Mouse (Mus musculus): ENCODE data around the gene Klf11.

Gene Klf11

DNA sequence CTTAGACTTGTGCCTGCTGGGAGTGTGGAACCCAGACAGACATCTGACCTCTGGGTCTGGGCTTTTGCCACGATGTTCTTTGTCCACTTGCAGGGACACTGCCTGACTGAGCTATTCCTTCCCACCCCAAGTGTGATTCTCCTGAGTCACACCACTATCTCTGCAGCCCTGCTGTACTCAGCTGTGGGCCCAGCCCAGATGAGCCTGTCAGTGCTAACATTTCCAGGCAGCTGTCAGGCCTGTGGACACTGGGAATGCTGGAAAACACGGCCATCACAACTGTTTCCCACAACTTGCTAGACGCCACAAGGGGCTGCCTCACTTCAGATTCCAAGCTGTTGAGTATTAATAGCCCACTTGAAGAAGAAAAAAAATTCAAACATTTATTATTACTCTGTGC lies 51.9 kb downstream of the Klf11 start:
- no peak for DNase-seq (ENCODE audit: low spot score in 2 of 2)

DNA sequence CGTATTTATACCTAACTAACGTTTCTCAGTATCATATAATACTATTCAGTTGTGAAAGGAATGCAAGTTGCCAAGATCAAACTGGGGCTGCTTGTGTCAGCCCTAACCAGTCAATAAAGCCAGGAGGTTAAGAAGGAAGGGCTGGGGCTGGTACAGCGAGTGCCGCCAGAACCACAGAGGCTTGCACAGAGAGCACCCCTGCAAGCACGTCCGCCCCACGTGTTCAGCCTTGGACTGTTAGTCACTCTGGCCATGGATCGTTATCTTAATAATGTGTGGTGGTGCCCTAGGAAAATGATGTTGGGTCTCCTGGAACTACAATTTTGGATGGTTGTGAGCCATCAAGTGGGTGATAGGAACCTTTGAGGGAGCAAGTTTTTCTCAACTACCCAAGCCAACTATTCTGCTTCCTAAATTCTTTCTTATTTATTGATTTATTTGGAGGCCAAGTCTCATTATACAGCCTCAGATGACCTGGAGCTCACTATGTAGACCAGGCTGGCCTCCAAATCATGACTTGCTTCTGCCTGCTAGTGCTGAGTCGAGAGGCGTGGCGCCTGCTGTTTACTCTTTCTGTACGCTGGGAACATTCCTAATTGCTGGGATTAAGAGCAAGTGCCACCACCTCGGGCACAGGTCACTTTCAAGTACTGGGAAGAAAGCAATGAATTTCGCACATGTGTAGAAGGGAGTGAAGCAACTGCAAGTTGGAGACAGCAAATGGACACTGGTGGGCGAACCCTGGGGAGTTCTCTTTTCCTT lies 54.6 kb downstream of the Klf11 start:
- DNase-seq (ENCODE audit: low spot score in 2 of 2), result no peak

DNA sequence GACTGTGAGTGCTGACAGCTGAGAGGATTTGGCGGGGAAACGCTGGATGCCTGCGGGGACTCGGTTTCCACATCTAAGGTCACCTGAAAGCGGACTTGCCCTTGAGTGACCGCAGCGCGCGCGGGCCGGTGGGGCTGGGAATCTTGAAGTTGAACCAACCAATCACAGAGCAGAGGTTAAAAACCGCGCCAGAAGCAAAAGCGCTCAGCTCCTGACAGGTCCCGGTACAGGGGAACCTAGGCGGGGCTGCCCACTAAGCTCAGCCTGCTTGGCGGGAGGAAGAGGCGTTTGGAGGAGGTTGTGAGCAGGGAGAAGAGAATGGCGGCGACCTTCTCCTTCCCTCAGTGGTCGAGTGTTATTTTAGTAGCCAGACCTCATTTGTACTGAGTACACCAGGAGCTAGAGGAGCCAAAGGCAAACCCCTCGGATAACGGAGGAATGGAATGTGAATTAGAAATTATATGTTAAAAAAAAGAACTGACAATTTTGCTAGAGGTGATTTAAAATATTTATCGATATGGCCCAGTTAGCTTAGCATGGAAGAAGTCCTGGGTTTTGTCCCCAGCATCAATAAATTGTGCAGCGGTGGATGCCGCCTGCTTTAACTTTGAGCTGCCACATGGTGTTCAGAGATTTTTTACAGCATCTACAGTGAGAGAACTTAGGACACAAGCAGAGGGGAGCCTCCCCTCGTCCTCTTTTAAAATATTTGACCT lies 55.8 kb downstream of the Klf11 start:
- DNase-seq (ENCODE audit: low spot score in 2 of 2), result no peak

- DNase-seq (ENCODE audit: low spot score in 2 of 2), result no peak
Measured at GRCm38 (mm10) chr12:24707480-24707802, 56.4 kb downstream of the Klf11 start.

GRCm38 (mm10) chr12:24707954-24708823 lies 57.1 kb downstream of the Klf11 start, which contains the start of gene Rrm2:
Gene Rrm2 (plus strand): TSS chr12:24708241.
- DNase-seq (ENCODE audit: low spot score in 2 of 2), result peak; percentile 92 to 93

GRCm38 (mm10) chr12:24708824-24709218 lies 57.7 kb downstream of the Klf11 start:
- no peak for DNase-seq (ENCODE audit: low spot score in 2 of 2)

GRCm38 (mm10) chr12:24709409-24709808 lies 58.3 kb downstream of the Klf11 start:
- peak; percentile 66 to 71 for DNase-seq (ENCODE audit: low spot score in 2 of 2)

GRCm38 (mm10) chr12:24709831-24710508 lies 58.9 kb downstream of the Klf11 start:
- peak in 1 of 2 experiments; percentile 43 for DNase-seq (ENCODE audit: low spot score in 2 of 2)

DNA sequence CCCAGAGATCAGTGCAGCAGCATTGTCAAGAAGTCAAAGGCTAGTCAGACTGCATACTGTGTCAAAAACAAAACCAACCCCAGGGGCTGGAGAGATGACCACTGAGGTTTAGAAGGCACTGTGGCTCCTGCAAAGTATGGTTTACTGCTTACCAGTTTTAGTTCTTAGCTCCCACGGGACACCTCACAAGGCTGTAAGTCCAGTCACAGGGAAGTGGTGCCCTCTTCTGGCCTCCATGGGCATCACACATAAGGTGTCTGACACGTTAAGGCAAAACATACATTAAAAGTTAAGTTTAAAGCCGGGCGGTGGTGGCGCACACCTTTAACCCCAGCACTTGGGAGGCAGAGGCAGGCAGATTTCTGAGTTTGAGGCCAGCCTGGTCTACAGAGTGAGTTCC lies 59.6 kb downstream of the Klf11 start:
- DNase-seq (ENCODE audit: low spot score in 2 of 2), result no peak
